Mouse (Mus musculus) forebrain, postnatal 0 days (tissue): ENCODE measurements at regions not wholly inside any gene's neighbourhood (a gene's known extent, or its start where the extent isn't known, plus 50 kb on each side); places are given as distances from the start of the nearest gene placed in this dataset.
A peak's percentile ranks its signal among the peaks of the same experiment; 100 is the strongest.

Experiments
- ATAC-seq: fragments of 200-750 bp; cut with Nextera tagmentation; 2 replicates; pipeline ENCODE4 v1.8.0; 2017; ENCODE audit warnings: mild to moderate bottlenecking, moderate library complexity
- DNase-seq: peaks from one replicate; pipeline ENCODE4 v3.0.0-alpha.2; 2015
- H3K27ac ChIP-seq: fragments of 300-500 bp; sonication (generic); 2 replicates; pipeline ENCODE4 v1.5.1; 2014; ENCODE audit warnings: low read depth, mild to moderate bottlenecking, antibody characterized with exemption, low read length, moderate library complexity, mixed read lengths
- H3K27me3 ChIP-seq: fragments of 300-500 bp; sonication (generic); 2 replicates; pipeline ENCODE4 v1.6.1; 2014; ENCODE audit warnings: mild to moderate bottlenecking, low read length, mixed read lengths; ENCODE audit not compliant: insufficient read depth
- H3K36me3 ChIP-seq: fragments of 300-500 bp; sonication (generic); 2 replicates; pipeline ENCODE4 v1.6.1; 2014; ENCODE audit warnings: mild to moderate bottlenecking, moderate library complexity; ENCODE audit not compliant: insufficient read depth
- H3K4me1 ChIP-seq: fragments of 300-500 bp; sonication (generic); 2 replicates; pipeline ENCODE4 v1.6.1; 2014; ENCODE audit warnings: antibody characterized with exemption; ENCODE audit not compliant: insufficient read depth
- H3K4me2 ChIP-seq: fragments of 300-500 bp; sonication (generic); 2 replicates; pipeline ENCODE4 v1.6.1; 2014; ENCODE audit warnings: low read depth, mild to moderate bottlenecking, moderate library complexity
- H3K4me3 ChIP-seq: fragments of 300-500 bp; sonication (generic); 2 replicates; pipeline ENCODE4 v1.5.1; 2014; ENCODE audit warnings: low read depth, low read length, mixed read lengths
- H3K9ac ChIP-seq: fragments of 300-500 bp; sonication (generic); 2 replicates; pipeline ENCODE4 v1.6.1; 2014; ENCODE audit warnings: mild to moderate bottlenecking
- H3K9me3 ChIP-seq: fragments of 300-500 bp; sonication (generic); 2 replicates; pipeline ENCODE4 v1.6.1; 2016; ENCODE audit warnings: low read length
- CTCF ChIP-seq: sonication (generic); IDR thresholded peaks from 2 replicates; pipeline ENCODE4 v1.5.1; 2016; ENCODE audit warnings: antibody characterized with exemption, control low read depth, low read depth
- WGBS: fragments of 180-500 bp; shearing (Covaris S2); extraction: QIAGEN DNeasy Blood & Tissue Kit; methylation state at CpG from one replicate; pipeline ENCODE4 v1.1.7; 2014; 5-methylcytosine and 5-hydroxymethylcytosine counted together

DNA sequence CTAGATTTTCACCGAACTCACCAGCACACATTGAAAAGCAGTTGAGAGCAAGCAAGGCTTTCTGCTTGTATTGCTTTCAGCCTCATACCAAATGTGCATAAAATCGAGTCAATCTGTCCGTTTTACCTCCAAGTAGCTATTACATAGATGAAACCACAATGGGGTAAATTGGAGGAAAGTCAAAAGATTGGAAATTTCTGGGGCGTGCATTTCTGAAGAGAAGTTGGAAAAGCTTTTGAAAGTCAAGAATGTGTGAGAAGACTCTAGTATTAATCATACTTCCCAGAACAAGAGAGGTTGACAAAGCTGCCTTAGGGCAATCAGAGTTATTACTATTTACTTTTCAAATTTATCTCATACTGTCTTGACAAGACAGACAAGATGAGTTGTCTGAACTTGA, 501.2 kb downstream of the Adgrl2 start:
- 70% methylated on average over 4 of the region's 4 CpGs for WGBS
- Histone ChIP-seq H3K4me1 (no peaks in the 10 kb centered on the region), H3K27ac (no peak overlapping the region), H3K4me2 (no peak overlapping the region), H3K9ac (no peak overlapping the region), H3K4me3 (no peak overlapping the region), H3K36me3 (no peaks in the 10 kb centered on the region), H3K9me3 (no peaks in the 10 kb centered on the region), H3K27me3 (no peaks in the 10 kb centered on the region)
- ATAC-seq (no peak), DNase-seq (no peak)
- no peak for TF ChIP-seq CTCF

DNA sequence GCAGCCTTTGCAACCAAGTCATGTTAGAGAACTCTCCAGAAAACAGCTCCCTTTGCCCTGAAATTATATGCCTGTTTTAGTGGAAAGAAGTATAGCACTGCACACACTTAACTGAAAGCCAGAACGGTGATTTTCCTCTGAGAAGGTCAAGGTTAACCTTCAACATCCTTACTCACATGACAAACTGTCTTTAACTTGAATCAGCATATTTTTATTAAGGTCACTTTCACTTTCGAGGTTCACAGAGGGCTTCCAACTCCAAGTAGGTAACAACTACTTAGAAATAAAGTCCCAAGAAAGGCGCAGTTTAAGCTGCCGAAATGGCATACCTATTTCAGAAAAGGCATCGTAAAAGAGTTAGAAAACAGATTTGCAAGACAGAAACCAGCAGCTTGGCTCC, 502.4 kb downstream of the Adgrl2 start:
- no peaks in the 10 kb centered on the region for H3K27me3 ChIP-seq
- no peaks in the 10 kb centered on the region for H3K4me1 ChIP-seq
- H3K9me3 ChIP-seq: no peaks in the 10 kb centered on the region
- no peak overlapping the region for H3K9ac ChIP-seq
- H3K4me2 ChIP-seq: no peak overlapping the region
- no peak for TF ChIP-seq CTCF
- DNase-seq (no peak), ATAC-seq (no peak)
- no peak overlapping the region for H3K27ac ChIP-seq
- WGBS: 91% methylated on average over 5 of the region's 5 CpGs
- no peak overlapping the region for H3K4me3 ChIP-seq
- H3K36me3 ChIP-seq: no peaks in the 10 kb centered on the region

DNA sequence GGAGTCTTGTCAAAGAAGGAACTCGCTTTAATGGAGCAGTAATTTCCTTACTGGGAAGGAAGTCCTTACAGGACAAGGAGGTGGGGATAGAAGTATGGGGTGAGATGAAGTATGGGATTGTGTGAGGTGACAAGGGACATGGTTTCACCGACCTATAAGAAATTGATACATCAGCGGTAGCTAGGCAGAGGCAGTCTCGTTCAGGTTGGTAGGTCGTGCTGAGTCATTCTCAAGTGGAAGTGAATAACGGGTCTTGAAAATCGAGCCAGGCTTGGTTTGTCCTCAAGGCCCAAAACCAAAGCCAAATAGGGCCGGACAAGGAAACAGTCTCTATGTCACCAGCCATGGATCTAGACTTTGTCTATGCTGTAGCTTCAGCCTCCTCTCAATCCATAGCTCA, 514.5 kb downstream of the Adgrl2 start:
- TF ChIP-seq CTCF: no peak
- H3K4me3 ChIP-seq: no peak overlapping the region
- ATAC-seq: no peak
- H3K9ac ChIP-seq: no peak overlapping the region
- no peaks in the 10 kb centered on the region for H3K27me3 ChIP-seq
- DNase-seq: no peak
- H3K36me3 ChIP-seq: no peaks in the 10 kb centered on the region
- 92% methylated on average over 8 of the region's 8 CpGs for WGBS
- no peaks in the 10 kb centered on the region for H3K4me1 ChIP-seq
- H3K9me3 ChIP-seq: no peaks in the 10 kb centered on the region
- no peak overlapping the region for H3K4me2 ChIP-seq
- H3K27ac ChIP-seq: no peak overlapping the region

DNA sequence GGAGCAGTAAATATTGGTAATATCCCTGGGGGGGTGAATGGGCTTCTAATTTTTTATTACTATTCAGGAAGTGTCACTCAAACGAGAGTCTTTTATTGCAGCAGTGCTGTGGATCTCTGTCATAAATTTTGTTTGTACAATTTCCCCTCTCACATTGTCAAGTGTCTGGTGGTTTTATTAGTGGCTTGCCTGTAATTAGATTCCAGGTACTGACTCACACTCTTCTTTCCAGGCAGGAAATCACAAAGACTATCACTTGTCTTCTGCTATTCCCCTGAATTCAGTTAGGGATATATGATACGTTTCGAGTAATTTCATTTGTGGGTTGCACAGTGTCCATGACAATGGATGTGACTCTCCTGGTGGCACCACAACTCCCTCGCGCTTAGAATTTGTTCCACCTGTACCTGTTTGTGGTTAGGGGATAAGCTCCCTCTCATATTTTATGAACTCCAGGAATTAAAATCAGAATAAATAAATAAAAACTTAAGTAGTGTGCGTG, 517.4 kb downstream of the Adgrl2 start:
- WGBS: 90% methylated on average over 6 of the region's 6 CpGs
- Histone ChIP-seq H3K9me3 (no peaks in the 10 kb centered on the region), H3K4me2 (no peak overlapping the region)

DNA sequence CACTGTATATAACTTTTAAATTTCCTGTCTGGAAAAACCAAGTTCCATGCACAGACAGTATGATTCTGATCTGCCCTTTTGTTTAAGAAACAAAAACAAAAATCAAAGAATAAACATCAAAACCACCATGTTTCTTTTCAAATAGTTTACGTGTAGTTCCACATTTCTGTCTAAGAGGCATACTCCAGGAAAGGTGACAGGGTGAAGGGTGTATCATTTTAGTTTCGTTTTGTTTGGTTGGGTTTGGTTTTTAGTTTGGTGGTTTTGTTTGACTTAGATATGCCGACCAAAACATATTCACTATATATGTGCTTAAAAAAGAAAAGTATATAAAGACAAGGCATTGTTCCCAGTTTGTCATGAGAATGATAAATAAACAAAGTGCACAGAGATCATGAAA, 524.9 kb downstream of the Adgrl2 start:
- 88% methylated on average over 3 of the region's 3 CpGs for WGBS
- H3K9ac ChIP-seq: no peak overlapping the region
- H3K4me1 ChIP-seq: 0 out of 2 replicates have a peak, but pooled peaks cover 3% of the 10 kb centered on the region
- no peak overlapping the region for H3K4me3 ChIP-seq
- DNase-seq (no peak), ATAC-seq (no peak)
- no peak overlapping the region for H3K27ac ChIP-seq
- H3K27me3 ChIP-seq: no peaks in the 10 kb centered on the region
- no peak for TF ChIP-seq CTCF
- H3K4me2 ChIP-seq: no peak overlapping the region
- H3K9me3 ChIP-seq: no peaks in the 10 kb centered on the region
- H3K36me3 ChIP-seq: no peaks in the 10 kb centered on the region

More for the DNA sequence above, 517.4 kb downstream of the Adgrl2 start:
- ATAC-seq: no peak
- Histone ChIP-seq H3K4me1 (no peaks in the 10 kb centered on the region), H3K27ac (no peak overlapping the region), H3K4me3 (no peak overlapping the region), H3K36me3 (no peaks in the 10 kb centered on the region), H3K9ac (no peak overlapping the region), H3K27me3 (no peaks in the 10 kb centered on the region)
- no peak for TF ChIP-seq CTCF
- no peak for DNase-seq

DNA sequence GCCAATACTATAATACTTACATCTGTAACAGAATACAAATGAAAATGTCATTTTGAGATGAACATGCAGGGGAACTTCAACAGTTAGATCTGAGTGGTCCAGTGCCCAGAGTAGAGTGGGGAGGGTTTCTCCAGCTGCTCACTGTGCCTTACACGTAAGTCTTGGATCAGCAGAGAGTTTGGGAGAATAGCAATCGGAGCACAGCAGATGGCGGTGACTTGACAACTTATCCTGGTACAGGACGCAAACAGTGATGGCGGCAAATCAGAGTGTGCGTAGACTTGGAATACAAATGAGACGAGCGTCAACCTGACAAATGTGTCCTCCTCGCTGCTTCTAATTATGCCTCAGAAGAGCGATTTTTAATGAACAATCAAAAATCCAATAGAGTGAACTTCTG, 527.6 kb downstream of the Adgrl2 start:
- Histone ChIP-seq H3K9me3 (no peaks in the 10 kb centered on the region), H3K4me1 (0 out of 2 replicates have a peak, but pooled peaks cover 3% of the 10 kb centered on the region), H3K36me3 (no peaks in the 10 kb centered on the region), H3K9ac (no peak overlapping the region), H3K27ac (no peak overlapping the region), H3K4me2 (peak overlapping the region; percentile 23), H3K27me3 (no peaks in the 10 kb centered on the region), H3K4me3 (no peak overlapping the region)
- DNase-seq (peak; percentile 72), ATAC-seq (peak; percentile 88)
- WGBS: 37% methylated on average over 10 of the region's 10 CpGs
- no peak for TF ChIP-seq CTCF

DNA sequence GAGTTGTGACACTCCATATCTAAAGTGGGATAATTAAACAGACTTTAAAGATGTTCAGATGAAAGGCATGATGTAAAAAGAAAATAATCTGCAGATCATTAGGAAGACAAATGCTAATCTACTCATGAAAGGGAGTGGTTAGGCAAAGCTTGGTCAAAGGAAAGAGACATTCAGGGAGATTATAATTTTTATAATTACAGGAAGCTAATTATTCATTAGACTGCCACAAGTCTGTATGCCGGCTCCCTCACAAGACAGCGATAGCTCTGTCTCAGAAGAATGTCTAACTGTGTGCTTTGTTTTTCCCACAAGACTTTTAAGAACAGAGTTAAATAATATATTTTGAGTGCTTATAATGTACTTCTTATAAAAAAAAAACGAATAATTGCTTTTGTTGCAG, 541.5 kb downstream of the Adgrl2 start:
- Histone ChIP-seq H3K27me3 (no peaks in the 10 kb centered on the region), H3K4me3 (no peak overlapping the region), H3K27ac (no peak overlapping the region), H3K9ac (no peak overlapping the region), H3K4me2 (no peak overlapping the region), H3K4me1 (no peaks in the 10 kb centered on the region), H3K36me3 (no peaks in the 10 kb centered on the region), H3K9me3 (no peaks in the 10 kb centered on the region)
- DNase-seq (no peak), ATAC-seq (no peak; the same call in 1 of the 2 replicates)
- WGBS: 27% methylated on average over 3 of the region's 3 CpGs
- no peak for TF ChIP-seq CTCF
